Mouse (Mus musculus) liver, postnatal 0 days (tissue): ENCODE measurements around the gene Fpr2.

ENCODE experiments used
- CTCF ChIP-seq: sonication (generic); IDR thresholded peaks from 2 replicates; pipeline ENCODE4 v1.5.1; 2016; ENCODE audit warnings: antibody characterized with exemption, low read depth
- EP300 ChIP-seq: IDR thresholded peaks from 2 replicates; pipeline ENCODE4 v1.6.1; 2016; ENCODE audit warnings: antibody characterized with exemption, low read depth, mild to moderate bottlenecking

GRCm38 (mm10) chr17:17889732-17890425 is 2.3 kb downstream of the Fpr2 start:
- TF ChIP-seq EP300 (no peak), CTCF (no peak)
